Mouse (Mus musculus): ENCODE results near the gene Hist2h2aa2.

DNA sequence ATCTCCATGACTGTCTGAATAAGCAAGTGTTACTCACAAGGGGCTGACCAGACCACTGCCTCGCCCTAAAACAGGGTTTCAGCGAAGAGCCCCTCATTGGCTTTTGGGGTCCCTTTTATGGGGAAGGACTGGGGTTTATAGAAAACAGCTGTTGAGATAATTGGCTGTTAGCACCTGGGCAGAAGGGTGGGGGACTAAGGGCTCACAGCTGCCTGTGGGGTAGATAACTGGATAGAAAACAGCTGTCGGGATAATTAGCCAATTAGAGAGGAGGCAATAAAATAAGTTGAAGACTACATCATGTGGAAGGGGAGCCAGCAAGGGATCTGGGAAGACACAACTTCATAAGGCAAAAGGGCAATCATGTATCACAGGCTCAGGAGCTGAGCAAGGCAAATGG is 10.8 kb upstream of the Hist2h2aa2 start:
- TF ChIP-seq CTCF (IDR thresholded peaks at IDR 0.05; ENCODE audit: borderline replicate concordance, insufficient read depth, low read depth, low read length) (no peak), POLR2A (IDR thresholded peaks at IDR 0.05; ENCODE audit: borderline replicate concordance, insufficient read depth, low read length) (no peak)
